Mouse (Mus musculus) monocyte, adult 2 months (primary cell): ENCODE results near the gene Exoc4.

ENCODE experiments used
- DNase-seq, 2 experiments: peaks; one replicate each; pipeline ENCODE4 v3.0.0; 2022; ENCODE audit warnings: low spot score in 2 of 2, low read depth in 1 of 2

The Exoc4 gene

GRCm38 (mm10) chr6:33913964-33914363 lies 665.1 kb downstream of the Exoc4 start:
- no peak for DNase-seq

- no peak for DNase-seq
These were observed 674.7 kb downstream of the Exoc4 start for GRCm38 (mm10) chr6:33923571-33923970.

- no peak for DNase-seq
These were observed 676.0 kb downstream of the Exoc4 start for GRCm38 (mm10) chr6:33924888-33925287.

- peak in 1 of 2 experiments; percentile 4 for DNase-seq
These were observed 680.6 kb downstream of the Exoc4 start for GRCm38 (mm10) chr6:33929342-33930086.

- no peak for DNase-seq
These were observed 681.4 kb downstream of the Exoc4 start for GRCm38 (mm10) chr6:33930087-33930945.

GRCm38 (mm10) chr6:33937906-33938305 lies 689.0 kb downstream of the Exoc4 start:
- no peak for DNase-seq

GRCm38 (mm10) chr6:33939169-33939568 lies 690.3 kb downstream of the Exoc4 start:
- no peak for DNase-seq

GRCm38 (mm10) chr6:33946911-33947489 lies 698.1 kb downstream of the Exoc4 start:
- no peak for DNase-seq

- DNase-seq, result no peak
These were observed 701.2 kb downstream of the Exoc4 start for GRCm38 (mm10) chr6:33950113-33950512.

GRCm38 (mm10) chr6:33955469-33955868 lies 706.6 kb downstream of the Exoc4 start:
- DNase-seq, result no peak

GRCm38 (mm10) chr6:33958281-33958680 lies 709.4 kb downstream of the Exoc4 start:
- no peak for DNase-seq

- DNase-seq, result no peak
These were observed 711.9 kb downstream of the Exoc4 start for GRCm38 (mm10) chr6:33960766-33961165.

- DNase-seq, result no peak
These were observed 714.2 kb downstream of the Exoc4 start for GRCm38 (mm10) chr6:33963092-33963491.

GRCm38 (mm10) chr6:33965571-33965970 lies 716.7 kb downstream of the Exoc4 start:
- no peak for DNase-seq

GRCm38 (mm10) chr6:33968746-33969145 lies 719.9 kb downstream of the Exoc4 start:
- no peak for DNase-seq

GRCm38 (mm10) chr6:33972801-33973200 lies 723.9 kb downstream of the Exoc4 start:
- no peak for DNase-seq

GRCm38 (mm10) chr6:33976576-33976975 lies 727.7 kb downstream of the Exoc4 start:
- DNase-seq, result no peak

GRCm38 (mm10) chr6:33977448-33977847 lies 728.6 kb downstream of the Exoc4 start:
- no peak for DNase-seq

GRCm38 (mm10) chr6:33977880-33978279 lies 729.0 kb downstream of the Exoc4 start:
- no peak for DNase-seq

- DNase-seq, result no peak
These were observed 733.8 kb downstream of the Exoc4 start for GRCm38 (mm10) chr6:33982709-33983108.

- DNase-seq, result no peak
These were observed 738.2 kb downstream of the Exoc4 start for GRCm38 (mm10) chr6:33987132-33987531.
